8 mouse cellular contexts compared by ENCODE assay signal in genomic region chr3:116595603-116595991, GRCm38 (mm10). TPM values are rescaled to one million over a fixed set of nuclear protein-coding genes. Genes with fewer than 3 reads are reported as not detected.
DNase-seq lines count a peak whose midpoint lies in the region; ATAC-seq and TF ChIP-seq lines count a peak whose summit lies in the region.

No protein-coding gene starts in this region.

- peak overlapping the region; percentile 86 for H3K4me3 ChIP-seq in lung, embryonic 14.5 days (ENCODE audit: low read depth, low read length)
- peak overlapping the region; percentile 69 for H3K4me3 ChIP-seq in embryonic facial prominence, embryonic 14.5 days (ENCODE audit: low read depth, low read length)
- peak overlapping the region; percentile 91 for H3K4me3 ChIP-seq in limb, embryonic 10.5 days
- peak overlapping the region; percentile 82 for H3K4me3 ChIP-seq in neural tube, embryonic 14.5 days (ENCODE audit: low read depth, low read length)

- no peaks in the 10 kb centered on the region for H3K27me3 ChIP-seq in lung, embryonic 14.5 days (ENCODE audit: insufficient read depth, low read length)
- no peaks in the 10 kb centered on the region for H3K27me3 ChIP-seq in embryonic facial prominence, embryonic 14.5 days (replicated peaks; ENCODE audit: control insufficient read depth, insufficient read depth, low read length)
- H3K27me3 ChIP-seq in limb, embryonic 10.5 days (ENCODE audit: low read depth, poor library complexity, severe bottlenecking) = no peaks in the 10 kb centered on the region
- H3K27me3 ChIP-seq in neural tube, embryonic 14.5 days (ENCODE audit: control insufficient read depth, insufficient read depth, low read length) = no peaks in the 10 kb centered on the region

- H3K4me1 ChIP-seq in lung, embryonic 14.5 days (ENCODE audit: insufficient read depth) = peaks cover 4% of the 10 kb centered on the region; the same call in 1 of the 2 replicates
- peaks cover 7% of the 10 kb centered on the region for H3K4me1 ChIP-seq in embryonic facial prominence, embryonic 14.5 days (ENCODE audit: control insufficient read depth, insufficient read depth, low read length)
- peaks cover 14% of the 10 kb centered on the region for H3K4me1 ChIP-seq in limb, embryonic 10.5 days
- 0 out of 2 replicates have a peak, but pooled peaks cover 2% of the 10 kb centered on the region for H3K4me1 ChIP-seq in neural tube, embryonic 14.5 days (ENCODE audit: control insufficient read depth, insufficient read depth, low read length)

- peak overlapping the region; percentile 90 for H3K9ac ChIP-seq in lung, embryonic 14.5 days
- H3K9ac ChIP-seq in embryonic facial prominence, embryonic 14.5 days (ENCODE audit: low read depth, low read length) = peak overlapping the region; percentile 71
- peak overlapping the region; percentile 37 for H3K9ac ChIP-seq in neural tube, embryonic 14.5 days (replicated peaks; ENCODE audit: low read depth, low read length)

- H3K9me3 ChIP-seq in lung, embryonic 14.5 days (ENCODE audit: low read depth, low read length) = no peaks in the 10 kb centered on the region
- no peaks in the 10 kb centered on the region for H3K9me3 ChIP-seq in embryonic facial prominence, embryonic 14.5 days (ENCODE audit: control insufficient read depth, low read length)
- H3K9me3 ChIP-seq in limb, embryonic 10.5 days (replicated peaks) = no peaks in the 10 kb centered on the region
- H3K9me3 ChIP-seq in neural tube, embryonic 14.5 days (ENCODE audit: control insufficient read depth, low read length) = no peaks in the 10 kb centered on the region

- no peak for ATAC-seq in lung, embryonic 14.5 days (ENCODE audit: insufficient read depth)
- no peak for ATAC-seq in embryonic facial prominence, embryonic 14.5 days (ENCODE audit: low read depth)
- ATAC-seq in neural tube, embryonic 14.5 days (ENCODE audit: low read depth) = no peak

- peaks cover 14% of the 10 kb centered on the region for H3K36me3 ChIP-seq in lung, embryonic 14.5 days (ENCODE audit: insufficient read depth)
- H3K36me3 ChIP-seq in embryonic facial prominence, embryonic 14.5 days (ENCODE audit: control insufficient read depth, insufficient read depth, low read length) = peaks cover 13% of the 10 kb centered on the region
- H3K36me3 ChIP-seq in limb, embryonic 10.5 days = peaks cover 32% of the 10 kb centered on the region
- peaks cover 10% of the 10 kb centered on the region; the same call in 1 of the 2 replicates for H3K36me3 ChIP-seq in neural tube, embryonic 14.5 days (ENCODE audit: control insufficient read depth, insufficient read depth, low read length)

- DNase-seq in lung, embryonic 14.5 days = no peak
- no peak for DNase-seq in lung, postnatal 36 days
- DNase-seq in embryonic facial prominence, embryonic 14.5 days (ENCODE audit: low spot score) = no peak
- no peak for DNase-seq in limb, embryonic 10.5 days (ENCODE audit: low spot score)
- DNase-seq in adrenal gland, adult 8-10 months = no peak
- no peak for DNase-seq in yolk sac, embryonic 10.5 days (ENCODE audit: low spot score)
- DNase-seq in kidney, adult 18-20 months = no peak

- TF ChIP-seq CTCF in lung, embryonic 14.5 days (IDR thresholded peaks at IDR 0.05; ENCODE audit: low read depth) = no peak

- H3K4me2 ChIP-seq in lung, embryonic 14.5 days = peak overlapping the region; percentile 73
- peak overlapping the region; percentile 75 for H3K4me2 ChIP-seq in embryonic facial prominence, embryonic 14.5 days (ENCODE audit: low read depth, low read length)
- peak overlapping the region; percentile 87 for H3K4me2 ChIP-seq in neural tube, embryonic 14.5 days (ENCODE audit: low read depth, low read length)

- peak overlapping the region; percentile 86 for H3K27ac ChIP-seq in lung, embryonic 14.5 days (ENCODE audit: low read depth)
- H3K27ac ChIP-seq in embryonic facial prominence, embryonic 14.5 days (replicated peaks; ENCODE audit: low read depth, low read length) = no peak overlapping the region
- peak overlapping the region; percentile 93 for H3K27ac ChIP-seq in limb, embryonic 10.5 days
- H3K27ac ChIP-seq in neural tube, embryonic 14.5 days (ENCODE audit: low read depth, low read length) = no peak overlapping the region

- 4% methylated on average over 10 of the region's 10 CpGs for WGBS in lung, embryonic 14.5 days
- WGBS in embryonic facial prominence, embryonic 14.5 days = 5% methylated on average over 10 of the region's 10 CpGs
- 11% methylated on average over 10 of the region's 10 CpGs for WGBS in limb, embryonic 10.5 days
- 11% methylated on average over 10 of the region's 10 CpGs for WGBS in neural tube, embryonic 14.5 days

RNA-seq across cellular contexts. Expression of gene Sass6, which starts 0.8 kb away (rescaled TPM):
- 30.5 and 30.6 TPM in 2 replicates for polyA plus RNA-seq in lung, embryonic 14.5 days (2014; fragmentation: Nextera tagmentation; extraction: Ambion mirVana)
- polyA plus RNA-seq in embryonic facial prominence, embryonic 14.5 days (2014; fragmentation: Nextera tagmentation; extraction: Ambion mirVana) = 15.0 and 15.5 TPM in 2 replicates
- 35.8 and 41.9 TPM in 2 replicates for polyA plus RNA-seq in limb, embryonic 10.5 days (2016; fragmentation: Nextera tagmentation; extraction: Ambion mirVana)
- 16.2 and 16.5 TPM in 2 replicates for polyA plus RNA-seq in neural tube, embryonic 14.5 days (2014; fragmentation: Nextera tagmentation; extraction: Ambion mirVana)
- total RNA-seq in adrenal gland, adult 8-10 months (2022) = 1 to 10 TPM; 2.4 to 3.4 (median 3.0) TPM

RNA-seq across cellular contexts. Expression of gene Trmt13, which starts 18.8 kb away (rescaled TPM):
- polyA plus RNA-seq in lung, embryonic 14.5 days (2014; fragmentation: Nextera tagmentation; extraction: Ambion mirVana) = 24.8 and 25.4 TPM in 2 replicates
- polyA plus RNA-seq in embryonic facial prominence, embryonic 14.5 days (2014; fragmentation: Nextera tagmentation; extraction: Ambion mirVana) = 17.5 and 20.1 TPM in 2 replicates
- 23.1 and 30.0 TPM in 2 replicates for polyA plus RNA-seq in limb, embryonic 10.5 days (2016; fragmentation: Nextera tagmentation; extraction: Ambion mirVana)
- polyA plus RNA-seq in neural tube, embryonic 14.5 days (2014; fragmentation: Nextera tagmentation; extraction: Ambion mirVana) = 29.1 and 32.2 TPM in 2 replicates
- total RNA-seq in adrenal gland, adult 8-10 months (2022) = 10 to 100 TPM; 13.6 to 27.7 (median 18.2) TPM

RNA-seq across cellular contexts. Expression of gene Lrrc39, which starts 32.8 kb away (rescaled TPM):
- 0.22 and 0.96 TPM in 2 replicates for polyA plus RNA-seq in lung, embryonic 14.5 days (2014; fragmentation: Nextera tagmentation; extraction: Ambion mirVana)
- polyA plus RNA-seq in embryonic facial prominence, embryonic 14.5 days (2014; fragmentation: Nextera tagmentation; extraction: Ambion mirVana) = 3.3 and 4.3 TPM in 2 replicates
- 0.48 and 0.61 TPM in 2 replicates for polyA plus RNA-seq in limb, embryonic 10.5 days (2016; fragmentation: Nextera tagmentation; extraction: Ambion mirVana)
- 0.45 and 0.50 TPM in 2 replicates for polyA plus RNA-seq in neural tube, embryonic 14.5 days (2014; fragmentation: Nextera tagmentation; extraction: Ambion mirVana)
- total RNA-seq in adrenal gland, adult 8-10 months (2022) = 1 to 10 TPM; 1.1 to 4.8 (median 1.5) TPM

Comparison
In these comparisons a context has a peak if more than half of its experiments do, and no peak if none do; other contexts are left out.
1. H3K27ac ChIP-seq: peak in lung, embryonic 14.5 days (single experiment) and limb, embryonic 10.5 days (single experiment); none in embryonic facial prominence, embryonic 14.5 days (single experiment) and neural tube, embryonic 14.5 days (single experiment).
2. H3K9ac ChIP-seq: peak in every context shown above with its lines; median percentile 90 in lung, embryonic 14.5 days; 71 in embryonic facial prominence, embryonic 14.5 days; 37 in neural tube, embryonic 14.5 days.
3. Peak in every context shown above with its lines, with median percentiles within 50 percentile points of each other: H3K4me2 ChIP-seq and H3K4me3 ChIP-seq.